Mouse (Mus musculus) midbrain, embryonic 16.5 days (tissue): ENCODE measurements at regions not wholly inside any gene's neighbourhood (a gene's known extent, or its start where the extent isn't known, plus 50 kb on each side); places are given as distances from the start of the nearest gene placed in this dataset.

Experiments used
- ATAC-seq: fragments of 200-750 bp; cut with Nextera tagmentation; 2 replicates; pipeline ENCODE4 v1.8.0; 2017; ENCODE audit warnings: moderate TSS enrichment
- H3K27ac ChIP-seq: fragments of 300-500 bp; sonication (generic); 2 replicates; pipeline ENCODE4 v1.5.1; 2014; ENCODE audit warnings: mild to moderate bottlenecking, low read length, mixed read lengths
- H3K27me3 ChIP-seq: fragments of 300-500 bp; sonication (generic); 2 replicates; pipeline ENCODE4 v1.6.1; 2014; ENCODE audit warnings: low read depth, low read length, mixed read lengths; ENCODE audit not compliant: control insufficient read depth, insufficient read depth
- H3K36me3 ChIP-seq: fragments of 300-500 bp; sonication (generic); 2 replicates; pipeline ENCODE4 v1.6.1; 2014; ENCODE audit warnings: mild to moderate bottlenecking, low read length, moderate library complexity, mixed read lengths; ENCODE audit not compliant: control insufficient read depth, insufficient read depth
- H3K4me1 ChIP-seq: fragments of 300-500 bp; sonication (generic); 2 replicates; pipeline ENCODE4 v1.6.1; 2014; ENCODE audit warnings: mild to moderate bottlenecking, low read length, mixed read lengths; ENCODE audit not compliant: control insufficient read depth, insufficient read depth
- H3K4me2 ChIP-seq: fragments of 300-500 bp; sonication (generic); 2 replicates; pipeline ENCODE4 v1.6.1; 2014; ENCODE audit warnings: mild to moderate bottlenecking, low read length, mixed read lengths
- H3K4me3 ChIP-seq: fragments of 300-500 bp; sonication (generic); 2 replicates; pipeline ENCODE4 v1.5.1; 2014; ENCODE audit warnings: low read depth, mild to moderate bottlenecking, low read length, moderate library complexity, mixed read lengths
- H3K9ac ChIP-seq: fragments of 300-500 bp; sonication (generic); 2 replicates; pipeline ENCODE4 v1.6.1; 2014; ENCODE audit warnings: low read depth, low read length, mixed read lengths
- H3K9me3 ChIP-seq: fragments of 300-500 bp; sonication (generic); replicated peaks from 2 replicates; pipeline ENCODE4 v1.6.1; 2014; ENCODE audit warnings: mild to moderate bottlenecking, low read length, mixed read lengths; ENCODE audit not compliant: control insufficient read depth, poor library complexity, severe bottlenecking
- WGBS: fragments of 180-500 bp; shearing (Covaris S2); extraction: QIAGEN DNeasy Blood & Tissue Kit; methylation state at CpG from one replicate; pipeline ENCODE4 v1.1.7; 2014; 5-methylcytosine and 5-hydroxymethylcytosine counted together

GRCm38 (mm10) chr17:83955978-83956377 lies 108.2 kb upstream of the Haao start:
- no peaks in the 10 kb centered on the region for H3K27me3 ChIP-seq
- no peak overlapping the region for H3K4me3 ChIP-seq
- H3K9me3 ChIP-seq = no peaks in the 10 kb centered on the region
- ATAC-seq = no peak
- no peak overlapping the region for H3K27ac ChIP-seq
- no peak overlapping the region for H3K4me2 ChIP-seq
- H3K9ac ChIP-seq = no peak overlapping the region
- WGBS = 55% methylated on average over 5 of the region's 5 CpGs
- peaks cover 14% of the 10 kb centered on the region; the same call in 1 of the 2 replicates for H3K4me1 ChIP-seq
- H3K36me3 ChIP-seq = no peaks in the 10 kb centered on the region

GRCm38 (mm10) chr17:83955058-83955697 lies 107.4 kb upstream of the Haao start:
- Histone ChIP-seq H3K4me3 (no peak overlapping the region), H3K36me3 (no peaks in the 10 kb centered on the region), H3K27me3 (no peaks in the 10 kb centered on the region), H3K9me3 (no peaks in the 10 kb centered on the region), H3K9ac (no peak overlapping the region), H3K4me2 (no peak overlapping the region), H3K27ac (peak overlapping the region; percentile 53), H3K4me1 (peaks cover 14% of the 10 kb centered on the region; the same call in 1 of the 2 replicates)
- 59% methylated on average over 10 of the region's 10 CpGs for WGBS
- ATAC-seq = no peak

- peak; percentile 88 for ATAC-seq
- H3K36me3 ChIP-seq = no peaks in the 10 kb centered on the region
- peaks cover 14% of the 10 kb centered on the region; the same call in 1 of the 2 replicates for H3K4me1 ChIP-seq
- H3K9me3 ChIP-seq = no peaks in the 10 kb centered on the region
- no peaks in the 10 kb centered on the region for H3K27me3 ChIP-seq
- H3K4me3 ChIP-seq = no peak overlapping the region
- peak overlapping the region; percentile 53 for H3K27ac ChIP-seq
- H3K9ac ChIP-seq = no peak overlapping the region; the same call in 1 of the 2 replicates
- WGBS = 6% methylated on average over 16 of the region's 16 CpGs
- no peak overlapping the region for H3K4me2 ChIP-seq
These were observed 106.7 kb upstream of the Haao start for GRCm38 (mm10) chr17:83954291-83955057.

GRCm38 (mm10) chr17:83953656-83954055 lies 105.9 kb upstream of the Haao start:
- Histone ChIP-seq H3K27me3 (no peaks in the 10 kb centered on the region), H3K4me2 (no peak overlapping the region), H3K4me3 (no peak overlapping the region), H3K9ac (no peak overlapping the region), H3K27ac (no peak overlapping the region; the same call in none of the 2 replicates), H3K4me1 (peaks cover 9% of the 10 kb centered on the region; the same call in 1 of the 2 replicates), H3K9me3 (no peaks in the 10 kb centered on the region), H3K36me3 (no peaks in the 10 kb centered on the region)
- WGBS = 47% methylated on average over 7 of the region's 7 CpGs
- no peak for ATAC-seq

- Histone ChIP-seq H3K27ac (no peak overlapping the region), H3K4me2 (no peak overlapping the region), H3K4me3 (no peak overlapping the region), H3K4me1 (no peaks in the 10 kb centered on the region), H3K27me3 (no peaks in the 10 kb centered on the region), H3K9ac (no peak overlapping the region), H3K9me3 (no peaks in the 10 kb centered on the region), H3K36me3 (no peaks in the 10 kb centered on the region)
- ATAC-seq = no peak
- WGBS = 13% methylated on average over 4 of the region's 4 CpGs
These were observed 99.0 kb upstream of the Haao start for GRCm38 (mm10) chr17:83946718-83947117.

- Histone ChIP-seq H3K36me3 (no peaks in the 10 kb centered on the region), H3K4me2 (no peak overlapping the region), H3K9ac (no peak overlapping the region), H3K9me3 (no peaks in the 10 kb centered on the region), H3K27ac (no peak overlapping the region; the same call in 1 of the 2 replicates), H3K27me3 (no peaks in the 10 kb centered on the region), H3K4me3 (no peak overlapping the region), H3K4me1 (peaks cover 6% of the 10 kb centered on the region)
- WGBS = 80% methylated on average over 10 of the region's 10 CpGs
- ATAC-seq = no peak
These were observed 91.6 kb upstream of the Haao start for GRCm38 (mm10) chr17:83939344-83939743.

- Histone ChIP-seq H3K27me3 (no peaks in the 10 kb centered on the region), H3K4me3 (no peak overlapping the region), H3K4me1 (peaks cover 6% of the 10 kb centered on the region), H3K36me3 (no peaks in the 10 kb centered on the region), H3K9ac (no peak overlapping the region), H3K4me2 (no peak overlapping the region), H3K9me3 (no peaks in the 10 kb centered on the region), H3K27ac (peak overlapping the region; percentile 60)
- 46% methylated on average over 11 of the region's 11 CpGs for WGBS
- peak; percentile 78 for ATAC-seq
These were observed 91.0 kb upstream of the Haao start for GRCm38 (mm10) chr17:83938671-83939244.

- Histone ChIP-seq H3K9ac (no peak overlapping the region), H3K4me3 (no peak overlapping the region), H3K27ac (no peak overlapping the region), H3K27me3 (no peaks in the 10 kb centered on the region), H3K36me3 (no peaks in the 10 kb centered on the region), H3K4me2 (no peak overlapping the region), H3K9me3 (no peaks in the 10 kb centered on the region), H3K4me1 (peaks cover 6% of the 10 kb centered on the region)
- peak; percentile 13; the same call in 1 of the 2 replicates for ATAC-seq
- WGBS = 23% methylated on average over 10 of the region's 10 CpGs
These were observed 89.8 kb upstream of the Haao start for GRCm38 (mm10) chr17:83937576-83937975.

- Histone ChIP-seq H3K36me3 (no peaks in the 10 kb centered on the region), H3K4me1 (peaks cover 6% of the 10 kb centered on the region), H3K9me3 (no peaks in the 10 kb centered on the region), H3K27me3 (no peaks in the 10 kb centered on the region), H3K4me2 (no peak overlapping the region), H3K27ac (no peak overlapping the region), H3K9ac (no peak overlapping the region), H3K4me3 (no peak overlapping the region)
- ATAC-seq = no peak
- WGBS = 76% methylated on average over 9 of the region's 9 CpGs
These were observed 88.9 kb upstream of the Haao start for GRCm38 (mm10) chr17:83936677-83937076.
